Mouse (Mus musculus): Measurements from ENCODE around the gene Vac14.

Vac14 gene

DNA sequence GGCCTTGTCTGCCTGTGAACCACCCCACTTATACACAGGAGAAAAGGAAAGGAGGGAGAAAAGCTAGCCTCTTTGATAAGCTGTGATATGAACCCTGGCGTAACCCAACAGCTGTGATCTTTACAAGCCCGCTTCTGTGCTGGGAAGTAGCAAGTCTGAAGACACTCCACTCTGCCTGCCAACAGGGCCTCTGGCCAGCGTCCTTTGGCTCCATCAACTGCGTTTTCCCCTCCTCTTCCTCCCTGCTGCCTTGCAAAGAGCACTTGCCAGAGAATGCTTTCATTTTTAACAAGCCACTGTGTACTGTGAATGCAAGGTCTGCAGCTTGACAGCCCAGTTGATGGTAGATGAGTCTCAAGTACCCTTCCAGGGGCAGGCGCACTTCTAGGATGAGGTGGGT, 69.3 kb downstream of the Vac14 start:
- no peak for DNase-seq (ENCODE audit: low spot score)

DNA sequence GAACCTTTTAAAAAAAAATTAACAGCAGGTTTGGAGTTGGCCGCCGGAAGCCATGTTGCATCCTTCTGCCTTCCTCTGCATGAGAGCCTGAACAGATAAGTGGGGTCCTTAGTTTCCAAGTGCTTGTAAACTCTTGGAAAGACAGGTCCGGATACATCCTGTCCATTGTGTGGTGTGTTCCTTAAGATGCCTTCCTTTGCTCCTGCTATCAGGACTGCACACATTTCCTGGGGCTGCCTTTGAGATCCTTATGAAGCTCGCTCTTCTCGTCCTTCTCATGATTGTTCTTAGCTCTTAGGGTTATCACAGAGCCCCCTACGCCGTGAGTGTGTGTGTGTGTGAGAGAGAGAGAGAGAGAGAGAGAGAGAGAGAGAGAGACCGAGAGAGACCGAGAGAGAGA, 71.6 kb downstream of the Vac14 start:
- no peak for DNase-seq (ENCODE audit: low spot score)

DNA sequence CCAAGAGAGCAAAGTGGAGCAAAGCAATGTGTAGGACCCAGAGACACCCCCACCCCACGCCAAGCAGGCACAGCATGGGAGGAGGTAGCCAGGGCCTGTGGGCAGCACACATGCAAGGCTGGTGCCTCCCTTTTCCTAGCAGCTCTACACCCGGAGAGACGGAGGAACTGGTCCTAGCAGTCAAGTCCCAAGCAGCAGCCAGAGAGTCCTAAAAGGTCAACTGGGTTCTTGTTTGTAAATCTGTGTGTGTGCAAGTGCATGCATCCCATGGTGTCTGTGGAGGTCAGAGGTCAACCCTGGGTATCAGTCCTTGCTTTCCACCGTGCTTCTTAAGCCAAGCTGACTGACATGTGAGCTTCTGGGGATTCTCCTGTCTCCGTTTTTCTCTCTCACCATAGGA, 75.8 kb downstream of the Vac14 start:
- no peak for DNase-seq (ENCODE audit: low spot score)

DNA sequence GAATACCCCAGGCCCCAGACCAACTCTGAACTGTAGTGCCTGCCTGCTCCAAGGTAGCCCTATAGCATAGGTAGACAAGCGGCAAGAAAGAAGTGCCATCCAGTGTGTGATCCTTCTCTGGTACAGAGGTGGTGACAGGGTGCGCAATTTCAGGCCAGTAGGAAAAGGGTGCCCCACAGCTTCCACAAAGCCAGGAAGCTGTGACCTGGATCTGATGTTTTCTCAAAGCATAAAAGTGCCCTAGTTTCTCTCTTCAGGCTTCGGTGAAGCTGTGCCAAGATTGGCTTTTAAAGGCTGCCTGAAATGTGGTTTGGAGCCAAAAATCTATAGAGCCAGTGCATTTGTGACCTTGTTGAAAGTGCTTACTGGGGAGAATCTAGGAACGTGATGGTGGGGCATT, 76.4 kb downstream of the Vac14 start:
- DNase-seq (ENCODE audit: low spot score): no peak

DNA sequence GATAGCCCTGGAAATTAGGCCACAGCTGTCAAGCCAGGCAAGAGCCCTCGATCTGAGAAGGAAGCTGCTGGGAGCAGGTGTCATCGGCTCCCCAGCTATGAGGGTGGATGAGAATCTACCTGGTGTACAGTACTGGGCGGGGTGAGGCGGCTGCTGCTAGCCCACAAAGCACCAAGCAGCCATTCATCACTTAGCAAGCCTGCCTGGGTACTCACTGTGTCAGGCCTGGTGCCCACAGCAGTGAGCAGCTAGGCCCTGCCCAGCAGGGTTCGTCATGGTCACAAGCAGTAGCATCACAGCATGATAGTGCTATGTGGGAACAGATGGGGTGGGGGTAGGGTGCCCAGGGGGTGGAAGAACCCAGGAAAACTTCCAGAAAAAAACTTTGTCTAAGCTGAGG, 77.0 kb downstream of the Vac14 start:
- no peak for DNase-seq (ENCODE audit: low spot score)

DNA sequence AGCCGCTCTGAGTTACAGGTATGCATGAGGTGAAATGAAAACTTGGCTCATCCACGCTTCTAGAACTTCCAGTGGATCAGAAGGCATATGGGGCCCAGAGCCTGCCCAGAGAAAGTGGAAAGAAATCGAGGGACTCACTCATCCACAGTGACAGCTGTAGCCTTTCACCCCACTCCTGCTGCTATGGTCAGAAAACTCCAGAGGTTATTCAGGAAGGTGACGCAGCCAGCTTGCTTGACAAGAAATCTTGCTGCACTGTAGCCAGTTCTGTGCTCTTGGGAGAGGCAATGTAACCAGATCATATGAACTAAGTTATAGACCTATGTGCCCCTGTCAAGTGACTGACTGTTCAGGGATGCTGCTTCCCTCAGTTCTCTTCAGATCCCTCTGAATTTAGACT, 77.7 kb downstream of the Vac14 start:
- DNase-seq (ENCODE audit: low spot score): no peak

DNA sequence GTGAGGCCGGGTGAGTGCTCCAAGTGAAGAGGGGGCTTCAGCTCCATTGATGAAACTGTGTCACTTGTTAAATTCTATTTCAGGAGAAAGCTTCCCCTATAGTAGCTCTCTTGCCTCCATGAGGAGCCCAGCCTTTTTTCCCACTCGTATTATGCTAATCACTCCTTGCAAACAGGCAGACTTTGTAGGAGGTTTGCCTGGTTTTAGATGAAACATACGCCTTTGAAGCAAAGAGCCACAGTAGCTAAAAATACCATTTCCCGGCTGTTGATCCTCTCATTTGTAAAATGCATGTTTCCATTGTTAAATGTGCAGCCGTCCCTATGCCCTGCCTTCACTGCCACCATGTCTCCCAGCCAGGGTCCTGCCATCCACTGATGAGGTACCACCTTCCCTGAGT, 79.2 kb downstream of the Vac14 start:
- DNase-seq (ENCODE audit: low spot score): no peak

DNA sequence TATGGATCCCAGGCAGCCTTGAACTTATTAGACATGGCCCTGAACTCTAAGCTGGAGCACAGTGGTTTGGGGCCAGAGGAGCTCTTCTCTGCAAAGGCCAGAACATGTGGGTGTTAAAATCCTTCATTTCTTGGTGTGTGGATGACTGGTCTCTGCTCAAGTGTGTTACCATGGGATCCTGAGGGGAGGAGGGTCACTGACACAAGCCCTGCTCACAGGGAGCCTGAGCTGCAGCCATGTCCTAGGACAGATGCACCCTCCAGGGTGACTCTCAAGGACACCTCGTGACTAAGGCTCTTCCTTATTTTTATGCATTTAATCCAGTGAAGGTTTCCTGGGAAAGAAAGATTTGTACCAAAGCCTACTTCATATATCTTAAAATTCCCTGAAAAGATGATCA, 79.7 kb downstream of the Vac14 start:
- DNase-seq (ENCODE audit: low spot score): no peak

DNA sequence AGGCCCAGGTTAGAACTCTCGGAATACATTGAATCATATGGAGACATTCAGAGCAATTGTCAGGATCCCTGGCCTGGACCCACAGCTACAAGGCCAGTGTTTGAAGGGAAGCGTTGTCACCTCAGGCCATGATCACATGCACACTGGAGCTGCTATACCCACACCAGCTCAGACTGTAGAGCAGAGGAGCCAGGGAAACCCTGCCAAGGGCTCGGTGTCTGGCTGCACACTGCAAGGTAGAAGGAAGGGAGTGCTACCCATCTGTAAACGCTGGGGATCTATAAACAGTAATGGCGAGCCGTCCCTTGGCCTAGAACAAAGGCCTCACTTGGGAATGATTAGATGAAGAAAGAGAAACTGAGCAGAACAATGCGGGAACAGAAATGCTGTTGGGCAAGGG, 81.1 kb downstream of the Vac14 start:
- DNase-seq (ENCODE audit: low spot score): no peak

DNA sequence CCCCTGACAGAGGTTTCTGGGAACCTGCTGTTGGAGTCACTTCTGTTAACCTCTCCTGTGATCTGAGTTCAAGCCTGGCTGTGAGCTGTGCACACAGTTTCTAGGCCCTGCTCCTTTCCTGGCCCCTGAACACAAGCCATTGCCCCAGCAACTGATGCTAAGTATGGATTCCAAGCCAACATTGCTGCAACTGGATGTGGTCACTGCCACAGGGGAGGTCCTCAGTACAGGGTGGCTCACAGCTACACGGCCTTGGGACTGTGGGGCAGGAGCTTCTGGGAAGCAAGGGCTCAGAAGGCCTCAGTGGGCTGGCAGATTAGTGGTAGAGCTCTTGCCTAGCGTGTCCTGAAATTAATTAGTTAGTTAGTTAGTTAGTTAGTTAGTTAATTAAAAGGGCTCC, 82.2 kb downstream of the Vac14 start:
- no peak for DNase-seq (ENCODE audit: low spot score)

DNA sequence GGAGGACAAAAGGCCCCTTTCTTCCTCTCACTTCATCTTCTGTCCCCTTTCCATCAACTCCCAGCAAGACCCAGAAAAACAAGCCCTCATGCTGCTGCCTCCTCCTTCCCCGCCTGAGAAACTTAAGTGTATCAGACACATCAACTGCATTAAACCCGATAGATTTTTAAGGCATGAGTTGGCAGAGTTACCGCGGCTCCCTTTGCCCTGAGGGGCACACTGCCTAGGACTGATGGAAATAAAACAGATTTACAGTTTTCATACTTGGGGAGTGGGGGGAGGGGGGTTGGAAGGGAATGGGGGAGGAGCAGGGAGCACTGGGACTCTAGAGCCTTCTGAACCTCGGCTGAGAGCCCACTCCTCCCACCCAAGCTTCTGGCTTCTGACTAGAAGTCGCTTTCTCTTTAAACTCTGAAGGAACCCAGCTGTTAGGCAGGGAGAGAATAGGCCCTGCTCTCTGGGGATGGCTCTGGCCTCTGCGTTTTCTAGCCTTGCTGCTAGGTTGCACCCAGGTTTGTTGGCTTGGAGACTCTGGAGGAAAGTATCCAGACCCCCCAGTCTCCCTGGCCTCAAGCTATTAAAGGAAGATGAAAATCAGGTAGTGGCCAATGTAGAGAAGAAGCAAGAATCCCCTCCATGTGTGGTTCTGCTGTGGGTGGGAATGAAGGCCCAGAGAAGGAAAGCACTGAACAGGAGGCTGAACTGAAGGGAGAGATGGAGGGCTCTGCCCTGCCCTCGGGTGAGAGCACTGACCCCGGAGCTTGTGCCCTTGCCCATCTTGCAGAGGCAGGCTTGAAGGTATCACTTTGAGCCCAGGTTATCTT, 84.5 kb downstream of the Vac14 start:
- DNase-seq (ENCODE audit: low spot score): no peak

DNA sequence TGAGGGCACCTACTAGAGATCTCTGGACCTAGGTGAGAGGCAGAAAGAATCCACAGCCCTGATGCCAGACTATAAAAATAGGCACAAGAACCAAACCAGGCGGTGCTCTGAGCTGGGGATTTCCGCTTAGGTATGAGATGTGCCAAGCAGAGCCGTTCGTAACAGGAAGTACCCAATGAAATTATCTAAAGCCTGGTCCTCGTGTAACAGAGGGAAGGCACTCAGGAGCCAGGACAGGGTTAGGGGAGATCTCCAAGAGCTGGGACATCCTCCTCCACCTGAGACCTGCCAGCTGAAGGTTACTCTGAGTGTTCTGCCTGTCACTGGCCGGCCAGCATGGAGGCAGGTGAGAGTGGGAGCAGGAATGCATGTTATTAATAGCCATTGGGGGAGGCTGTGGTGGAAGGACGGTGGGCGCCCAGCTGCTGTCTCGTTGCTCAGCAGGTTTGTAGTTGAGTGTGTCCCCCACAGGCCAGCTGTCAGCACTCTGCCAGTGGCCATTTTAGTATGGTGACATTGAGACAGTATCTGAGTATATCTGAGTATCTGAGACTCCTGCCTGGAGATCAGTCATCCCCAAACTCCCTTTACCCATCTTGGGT, 85.2 kb downstream of the Vac14 start:
- DNase-seq (ENCODE audit: low spot score): no peak

DNA sequence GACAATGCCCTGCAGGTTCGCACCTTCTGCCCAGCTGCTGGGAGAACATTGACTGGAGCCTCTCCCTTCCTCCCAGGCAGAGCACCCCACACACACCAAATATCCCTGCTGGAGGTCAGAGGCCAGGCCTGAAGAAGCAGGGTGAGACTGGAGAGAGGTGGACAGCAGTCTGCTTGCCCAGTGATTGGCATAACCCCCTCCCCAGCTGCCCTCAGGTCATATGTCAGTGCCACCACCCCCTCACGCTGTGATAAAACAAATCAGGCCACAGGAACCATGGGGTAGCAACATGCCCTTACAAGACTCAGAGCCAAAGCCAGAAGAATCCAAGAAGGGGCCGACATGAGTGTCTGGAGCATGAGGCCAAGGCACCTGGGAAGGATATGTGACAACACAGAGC, 85.7 kb downstream of the Vac14 start:
- DNase-seq (ENCODE audit: low spot score): no peak

DNA sequence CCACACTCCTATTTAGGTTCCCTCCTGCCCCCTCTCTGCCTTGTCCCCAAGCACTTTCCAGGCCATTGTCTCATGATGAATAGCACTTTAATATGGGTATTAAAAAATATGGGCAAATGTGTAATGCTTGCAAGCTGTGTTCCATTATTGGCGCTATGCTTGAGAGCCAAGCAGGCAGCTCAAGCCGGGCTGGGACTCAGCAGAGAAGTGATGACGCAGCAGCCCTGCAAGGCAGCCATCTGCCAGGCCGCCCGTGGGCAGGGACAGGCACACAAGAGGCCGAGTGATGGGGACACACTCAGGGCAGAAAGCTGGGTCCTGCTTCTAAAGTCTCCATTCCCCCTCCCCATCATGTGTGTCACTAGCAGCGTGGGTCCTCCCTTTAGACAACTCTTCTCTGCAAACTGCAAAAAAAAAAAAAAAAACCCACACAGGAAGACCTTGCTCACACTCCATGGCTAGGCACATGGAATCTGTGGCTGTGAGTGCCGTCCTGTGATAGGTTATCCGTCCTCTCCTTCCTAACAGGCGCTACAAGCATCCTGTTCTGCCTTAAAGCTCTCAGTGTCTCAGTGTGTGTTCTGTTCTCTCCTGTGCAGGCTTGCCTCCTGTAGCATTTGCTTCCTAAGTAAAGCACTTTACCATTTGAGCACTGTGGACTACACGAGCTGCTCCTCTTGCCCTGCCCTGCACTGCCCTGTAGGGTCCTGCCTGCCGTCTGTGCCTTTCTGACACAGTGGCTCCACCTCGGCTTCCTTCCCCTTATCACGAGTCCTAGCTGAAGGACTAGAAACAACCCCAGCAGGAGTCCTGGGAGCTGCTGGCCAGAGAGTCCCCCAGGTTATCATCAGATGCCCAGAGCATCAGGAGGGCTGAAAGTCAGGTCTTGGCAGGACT, 87.3 kb downstream of the Vac14 start:
- no peak for DNase-seq (ENCODE audit: low spot score)

DNA sequence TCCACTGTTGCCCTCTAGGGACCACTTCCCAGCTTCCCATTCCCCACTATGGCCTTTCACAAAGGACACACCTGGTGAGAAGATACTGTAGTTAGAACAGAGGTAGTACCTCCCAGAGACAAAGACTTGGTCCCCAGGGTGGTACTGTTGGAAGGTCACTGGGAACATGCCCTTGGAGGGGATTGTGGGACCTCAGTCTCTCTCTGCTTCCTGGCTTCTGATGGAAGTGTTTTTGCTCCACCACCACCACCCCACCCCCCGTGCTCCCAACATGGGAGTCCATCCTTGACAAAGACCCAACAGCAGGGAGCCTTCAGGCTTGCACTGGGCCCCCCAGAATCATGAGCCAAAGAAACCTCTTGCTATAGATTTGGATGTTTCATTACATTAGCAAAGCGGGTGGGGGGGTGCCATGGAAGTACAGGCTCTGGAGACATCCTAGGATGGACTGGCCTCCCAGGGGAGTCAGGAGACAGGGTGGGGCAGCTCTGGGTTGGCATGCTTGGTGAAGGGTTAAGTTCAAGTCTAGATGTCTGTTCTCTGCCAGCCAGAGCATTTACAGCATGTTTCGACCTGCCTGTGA, 88.0 kb downstream of the Vac14 start:
- DNase-seq (ENCODE audit: low spot score): no peak

DNA sequence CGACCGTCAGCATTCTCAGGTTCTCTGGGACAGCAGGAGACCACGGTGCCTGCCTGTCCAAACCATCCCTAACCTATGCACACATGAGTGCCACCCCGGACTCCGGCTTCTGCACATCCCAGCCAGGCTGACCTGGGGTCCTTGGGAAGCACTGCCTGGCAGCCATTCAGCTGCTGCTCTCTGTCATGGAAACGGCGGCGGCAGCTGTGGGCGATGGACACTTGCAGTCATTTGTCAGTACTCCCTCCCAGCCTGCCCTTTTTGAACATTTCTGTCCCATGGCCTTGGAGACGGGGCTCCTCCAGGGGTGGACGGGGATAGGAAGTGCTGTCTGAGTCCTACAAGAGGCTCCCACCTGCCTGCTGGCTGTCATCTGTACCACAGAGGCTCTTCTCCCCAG, 90.0 kb downstream of the Vac14 start:
- no peak for DNase-seq (ENCODE audit: low spot score)

DNA sequence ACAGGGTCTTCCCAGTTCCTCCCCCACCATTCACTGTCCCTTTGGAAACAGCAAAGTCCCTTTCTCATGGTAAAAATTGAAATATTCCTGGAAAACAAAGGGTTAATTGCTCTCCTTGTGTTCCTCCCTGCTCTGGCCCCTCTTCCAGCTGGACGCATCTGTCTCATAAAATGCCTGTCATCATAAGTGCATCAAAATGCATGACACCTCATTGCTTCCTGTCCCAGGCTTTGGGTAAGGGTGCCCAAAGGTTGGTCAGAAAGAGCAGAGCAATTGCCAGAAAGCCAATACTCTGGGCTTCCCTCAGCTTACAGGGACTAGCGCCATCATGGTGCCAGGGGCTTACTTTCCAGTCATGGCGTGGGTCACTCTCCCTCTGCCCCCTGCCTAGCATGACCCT, 92.2 kb downstream of the Vac14 start:
- no peak for DNase-seq (ENCODE audit: low spot score)

DNA sequence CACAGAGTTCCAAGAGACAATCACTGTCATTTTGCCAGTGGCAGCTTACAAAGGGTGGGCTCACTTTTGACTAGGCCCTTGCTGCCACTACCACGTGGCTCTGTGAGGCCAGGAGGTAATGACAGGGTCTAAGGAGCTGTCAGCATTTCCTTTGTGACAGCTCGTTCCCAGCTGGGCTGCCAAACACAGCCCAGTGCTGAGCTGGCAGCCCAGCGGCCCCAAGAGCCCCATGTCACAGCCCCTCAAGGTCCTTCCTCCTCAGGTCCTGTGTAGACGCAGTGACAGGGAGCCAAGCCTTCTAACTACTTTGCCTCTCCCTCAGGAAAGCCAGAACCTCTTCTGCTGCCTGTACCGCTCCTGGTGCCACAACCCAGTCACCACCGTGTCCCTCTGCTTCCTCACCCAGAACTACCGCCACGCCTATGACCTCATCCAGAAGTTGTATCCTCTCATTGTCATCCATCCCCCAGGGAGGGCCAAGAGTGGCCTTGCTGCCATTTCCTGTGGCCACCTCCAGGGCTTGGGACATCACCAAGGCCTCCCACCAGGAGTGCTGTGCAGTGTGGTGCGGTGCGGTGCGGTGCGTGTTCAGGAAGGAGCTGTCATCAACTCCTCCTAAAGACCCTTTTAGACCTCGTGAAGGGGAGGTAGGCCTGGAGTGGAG, 93.0 kb downstream of the Vac14 start:
- DNase-seq (ENCODE audit: low spot score): no peak

DNA sequence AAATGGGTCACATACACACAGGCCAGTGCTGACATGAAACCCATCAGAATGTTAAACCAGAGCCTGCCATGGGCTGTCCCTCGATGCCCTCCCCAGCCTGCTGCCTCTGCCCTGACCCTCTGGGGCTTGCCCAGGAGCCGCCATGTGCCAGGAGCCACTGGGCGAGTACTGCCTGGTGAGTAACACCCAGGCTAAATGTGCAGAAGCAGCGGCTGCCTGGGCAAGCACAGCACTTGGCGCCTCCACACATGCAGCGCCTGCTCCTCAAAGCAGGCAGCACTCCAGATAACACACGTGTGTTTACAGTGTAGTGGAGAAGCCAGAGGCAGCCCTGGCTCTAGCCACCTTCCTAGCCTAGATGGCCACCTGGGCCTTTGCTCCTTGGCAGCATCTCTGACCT, 94.7 kb downstream of the Vac14 start:
- DNase-seq (ENCODE audit: low spot score): no peak

DNA sequence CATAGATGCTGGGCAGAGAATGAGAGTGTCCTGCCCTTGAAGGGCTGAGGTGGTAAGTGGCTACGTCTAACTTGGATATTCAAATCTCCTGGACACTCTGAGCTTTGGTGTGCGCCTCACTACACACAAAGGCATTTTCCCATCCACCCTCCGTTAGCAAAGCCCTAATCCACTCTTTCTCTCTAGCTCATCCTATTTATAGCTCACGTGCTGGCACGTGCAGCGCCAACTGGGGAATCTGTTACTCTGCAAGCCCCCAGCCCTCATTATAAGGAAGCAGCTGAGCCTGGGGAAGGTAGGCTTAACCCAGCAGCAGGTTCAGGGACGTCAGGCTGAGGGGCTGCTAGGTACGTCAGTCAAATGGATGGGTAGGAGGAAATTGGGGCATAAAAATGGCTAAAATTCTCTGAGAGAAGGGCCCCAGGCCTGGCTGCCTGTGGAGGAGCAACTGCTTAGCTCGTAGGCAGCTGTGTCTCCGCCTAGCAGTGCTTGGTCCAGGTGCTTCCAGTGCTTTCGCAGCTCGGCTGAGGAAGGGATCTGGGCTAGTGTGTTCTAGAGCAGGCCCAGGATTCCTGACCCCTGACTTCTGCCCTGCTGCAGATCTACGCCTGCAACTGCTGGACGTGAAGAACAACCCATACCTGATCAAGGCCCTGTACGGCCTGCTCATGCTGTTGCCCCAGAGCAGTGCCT, 96.6 kb downstream of the Vac14 start:
- no peak for DNase-seq (ENCODE audit: low spot score)

DNA sequence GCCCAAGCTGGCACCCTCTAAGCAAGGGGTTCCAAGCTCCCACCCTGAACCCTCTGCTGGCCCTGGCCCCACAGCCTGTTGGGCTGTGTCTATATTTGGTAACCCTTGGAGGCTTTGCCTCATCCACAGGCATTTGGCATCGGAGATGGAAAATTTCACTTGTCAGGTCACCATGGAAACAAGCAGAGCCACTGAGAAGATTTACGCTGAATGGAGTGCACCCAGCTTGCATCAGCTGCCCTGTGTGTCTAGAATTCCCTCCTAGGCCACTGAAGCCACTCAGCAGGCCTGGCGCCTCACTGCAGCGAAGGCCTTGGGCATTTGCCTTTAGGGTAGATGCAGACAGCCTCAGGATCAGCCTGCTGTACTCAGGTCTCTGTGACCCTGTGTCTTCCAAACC, 97.7 kb downstream of the Vac14 start:
- no peak for DNase-seq (ENCODE audit: low spot score)

DNA sequence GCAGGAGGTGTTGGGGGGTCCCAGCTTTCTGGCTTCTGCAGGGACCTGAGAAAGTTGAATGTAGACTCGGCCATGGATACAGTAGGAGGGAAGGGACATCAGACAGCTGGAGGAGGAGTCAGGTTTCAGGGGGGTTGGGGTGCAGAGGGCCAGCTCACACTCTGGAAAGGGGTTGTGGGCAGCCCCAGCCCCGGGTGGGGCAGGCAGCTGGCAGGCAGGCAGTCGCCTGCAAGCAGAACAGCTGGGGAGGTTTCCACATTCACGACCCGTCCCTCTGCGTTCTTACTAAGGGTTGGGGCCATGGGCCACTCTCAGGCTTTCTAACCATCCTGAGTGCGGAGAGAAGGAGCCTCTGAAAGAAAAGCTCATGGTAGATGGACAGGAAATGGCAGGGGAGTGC, 98.7 kb downstream of the Vac14 start:
- no peak for DNase-seq (ENCODE audit: low spot score)
